Mouse (Mus musculus): ENCODE data around the gene Slc15a2. TPM values are rescaled to one million over a fixed set of nuclear protein-coding genes. Genes with fewer than 3 reads are reported as not detected.

Gene Slc15a2
- polyA plus RNA-seq, 1 experiment from 2014 or later, result 2.9 TPM

Small RNA genes within 50 kb of the gene (microRNA-seq; reads per million reads assigned to microRNA genes)
- not detected for gene Gm22617 (ENCODE audit: borderline number of aligned reads)

Other genes starting within 250 kb of the Slc15a2 start
- 0.04 TPM in 1 of 2 replicates, not detected in the other for gene Casr, start 222.8 kb downstream of the Slc15a2 start, polyA plus RNA-seq (2014; fragmentation: Nextera tagmentation; extraction: Ambion mirVana)
- 4.5 and 4.6 TPM in 2 replicates for gene Cd86, start 118.9 kb downstream of the Slc15a2 start, polyA plus RNA-seq (2014; fragmentation: Nextera tagmentation; extraction: Ambion mirVana)
- 0.05 TPM in 1 of 2 replicates, not detected in the other for gene Ildr1, start 91.0 kb downstream of the Slc15a2 start, polyA plus RNA-seq (2014; fragmentation: Nextera tagmentation; extraction: Ambion mirVana)
- 30.3 and 32.1 TPM in 2 replicates for gene Iqcb1, start 43.4 kb upstream of the Slc15a2 start, polyA plus RNA-seq (2014; fragmentation: Nextera tagmentation; extraction: Ambion mirVana)
- 0.53 and 0.71 TPM in 2 replicates for gene Eaf2, start 90.0 kb upstream of the Slc15a2 start, polyA plus RNA-seq (2014; fragmentation: Nextera tagmentation; extraction: Ambion mirVana)
- gene Golgb1, start 90.2 kb upstream of the Slc15a2 start, polyA plus RNA-seq (2014; fragmentation: Nextera tagmentation; extraction: Ambion mirVana), result 41.5 and 50.5 TPM in 2 replicates
- gene Hcls1, start 150.0 kb upstream of the Slc15a2 start, polyA plus RNA-seq (2014; fragmentation: Nextera tagmentation; extraction: Ambion mirVana), result 5.4 and 8.3 TPM in 2 replicates
- gene Fbxo40, start 205.5 kb upstream of the Slc15a2 start, polyA plus RNA-seq (2014; fragmentation: Nextera tagmentation; extraction: Ambion mirVana), result 0.04 TPM in 1 of 2 replicates, not detected in the other
- gene Polq, start 226.8 kb upstream of the Slc15a2 start, polyA plus RNA-seq (2014; fragmentation: Nextera tagmentation; extraction: Ambion mirVana), result 18.9 and 21.6 TPM in 2 replicates